Mouse (Mus musculus): ENCODE measurements around the gene Prkab2. TPM values are rescaled to one million over a fixed set of nuclear protein-coding genes. Genes with fewer than 3 reads are reported as not detected.

The Prkab2 gene
- total and polyA plus RNA-seq, 2 experiments from 2014 or later: 18.1 to 24.5 TPM

DNA sequence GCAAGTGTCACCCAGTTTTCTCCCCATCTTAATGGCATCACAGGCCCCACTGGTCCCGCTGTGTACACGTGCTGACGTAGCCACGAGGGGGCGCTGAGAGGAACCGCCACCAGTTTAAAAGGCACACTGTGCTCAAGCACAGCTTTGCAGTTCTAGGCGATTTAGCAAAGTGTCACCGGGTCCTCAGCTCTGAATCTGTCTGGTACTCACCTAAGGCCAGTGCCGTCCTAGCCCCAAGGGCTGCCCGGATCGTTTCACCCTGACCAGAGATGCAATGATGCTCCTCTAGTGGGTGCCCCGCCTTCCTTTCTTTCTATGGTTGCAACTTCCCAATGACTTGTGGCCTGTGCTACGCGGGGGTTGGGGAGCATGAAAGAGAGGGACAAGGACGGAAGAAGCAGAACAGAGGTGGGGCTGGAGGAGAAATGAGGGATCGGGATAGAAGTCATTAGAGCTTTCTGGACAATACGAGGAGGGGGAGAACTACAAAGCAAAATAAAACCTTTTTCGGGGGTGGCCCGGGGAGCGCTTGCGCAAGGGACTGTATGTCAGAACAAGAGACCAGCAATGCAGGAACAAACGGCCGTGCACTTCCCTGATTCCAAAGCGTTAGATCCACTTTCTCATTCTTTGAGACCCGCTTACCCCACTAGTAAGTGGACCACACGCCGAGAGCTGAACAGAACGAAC lies 22.8 kb downstream of the Prkab2 start:
- H3K4me3 ChIP-seq (ENCODE audit: low read depth, low read length): peak overlapping the region; percentile 44
- no peaks in the 10 kb centered on the region for H3K36me3 ChIP-seq (ENCODE audit: insufficient read depth)
- peak overlapping the region; percentile 60 for H3K4me2 ChIP-seq (ENCODE audit: low read depth)

GRCm38 (mm10) chr3:97681321-97682158 lies 23.5 kb downstream of the Prkab2 start:
- peak; percentile 59 for ATAC-seq
- peak; percentile 75 for TF ChIP-seq CTCF (IDR thresholded peaks at IDR 0.05; ENCODE audit: low read depth)

More for the DNA sequence above, 22.8 kb downstream of the Prkab2 start:
- TF ChIP-seq CTCF (IDR thresholded peaks at IDR 0.05; ENCODE audit: low read depth): peak; percentile 83
- ATAC-seq (peak; percentile 82), DNase-seq (peak; percentile 80)
- H3K9me3 ChIP-seq (ENCODE audit: low read length): no peaks in the 10 kb centered on the region
- 1% methylated on average over 28 of the region's 28 CpGs for WGBS
- peak overlapping the region; percentile 55 for H3K9ac ChIP-seq
- H3K27ac ChIP-seq (ENCODE audit: low read depth, low read length): no peak overlapping the region
- no peaks in the 10 kb centered on the region for H3K4me1 ChIP-seq (ENCODE audit: insufficient read depth)
- H3K27me3 ChIP-seq (ENCODE audit: insufficient read depth, low read length): no peaks in the 10 kb centered on the region

GRCm38 (mm10) chr3:97682159-97682502 lies 24.1 kb downstream of the Prkab2 start:
- ATAC-seq (no peak), DNase-seq (no peak)
- Histone ChIP-seq H3K27me3 (ENCODE audit: insufficient read depth, low read length) (no peaks in the 10 kb centered on the region), H3K4me2 (ENCODE audit: low read depth) (peak overlapping the region; percentile 60), H3K9me3 (ENCODE audit: low read length) (no peaks in the 10 kb centered on the region), H3K36me3 (ENCODE audit: insufficient read depth) (no peaks in the 10 kb centered on the region), H3K27ac (ENCODE audit: low read depth, low read length) (no peak overlapping the region), H3K4me3 (ENCODE audit: low read depth, low read length) (peak overlapping the region; percentile 44), H3K9ac (no peak overlapping the region), H3K4me1 (ENCODE audit: insufficient read depth) (no peaks in the 10 kb centered on the region)
- WGBS: 5% methylated on average over 11 of the region's 11 CpGs
- no peak for TF ChIP-seq CTCF (IDR thresholded peaks at IDR 0.05; ENCODE audit: low read depth)

More at GRCm38 (mm10) chr3:97681321-97682158, 23.5 kb downstream of the Prkab2 start:
- H3K36me3 ChIP-seq (ENCODE audit: insufficient read depth): no peaks in the 10 kb centered on the region
- H3K9ac ChIP-seq: peak overlapping the region; percentile 55
- under 1% methylated on average over 33 of the region's 33 CpGs for WGBS
- no peak overlapping the region for H3K27ac ChIP-seq (ENCODE audit: low read depth, low read length)
- peak overlapping the region; percentile 44 for H3K4me3 ChIP-seq (ENCODE audit: low read depth, low read length)
- H3K4me1 ChIP-seq (ENCODE audit: insufficient read depth): no peaks in the 10 kb centered on the region
- peak; percentile 85 for DNase-seq
- H3K27me3 ChIP-seq (ENCODE audit: insufficient read depth, low read length): no peaks in the 10 kb centered on the region
- H3K4me2 ChIP-seq (ENCODE audit: low read depth): peak overlapping the region; percentile 60
- H3K9me3 ChIP-seq (ENCODE audit: low read length): no peaks in the 10 kb centered on the region

- TF ChIP-seq CTCF (IDR thresholded peaks at IDR 0.05; ENCODE audit: low read depth): no peak
- H3K4me1 ChIP-seq (ENCODE audit: insufficient read depth): no peaks in the 10 kb centered on the region
- H3K36me3 ChIP-seq (ENCODE audit: insufficient read depth): no peaks in the 10 kb centered on the region
- H3K4me2 ChIP-seq (ENCODE audit: low read depth): no peak overlapping the region; the same call in 1 of the 2 replicates
- no peaks in the 10 kb centered on the region for H3K9me3 ChIP-seq (ENCODE audit: low read length)
- WGBS: 29% methylated on average over 5 of the region's 5 CpGs
- ATAC-seq (no peak), DNase-seq (no peak)
- no peaks in the 10 kb centered on the region for H3K27me3 ChIP-seq (ENCODE audit: insufficient read depth, low read length)
- no peak overlapping the region for H3K4me3 ChIP-seq (ENCODE audit: low read depth, low read length)
- H3K27ac ChIP-seq (ENCODE audit: low read depth, low read length): no peak overlapping the region
- H3K9ac ChIP-seq: no peak overlapping the region
Measured at GRCm38 (mm10) chr3:97682576-97682975, 24.6 kb downstream of the Prkab2 start.

- Histone ChIP-seq H3K4me3 (ENCODE audit: low read depth, low read length) (no peak overlapping the region), H3K9ac (no peak overlapping the region), H3K9me3 (ENCODE audit: low read length) (no peaks in the 10 kb centered on the region), H3K36me3 (ENCODE audit: insufficient read depth) (no peaks in the 10 kb centered on the region), H3K4me2 (ENCODE audit: low read depth) (no peak overlapping the region), H3K4me1 (ENCODE audit: insufficient read depth) (no peaks in the 10 kb centered on the region), H3K27me3 (ENCODE audit: insufficient read depth, low read length) (no peaks in the 10 kb centered on the region), H3K27ac (ENCODE audit: low read depth, low read length) (no peak overlapping the region)
- ATAC-seq (peak; percentile 38), DNase-seq (peak; percentile 17)
- WGBS: 8% methylated on average over 16 of the region's 16 CpGs
- TF ChIP-seq CTCF (IDR thresholded peaks at IDR 0.05; ENCODE audit: low read depth): no peak
Measured at GRCm38 (mm10) chr3:97683560-97684195, 25.7 kb downstream of the Prkab2 start.

DNA sequence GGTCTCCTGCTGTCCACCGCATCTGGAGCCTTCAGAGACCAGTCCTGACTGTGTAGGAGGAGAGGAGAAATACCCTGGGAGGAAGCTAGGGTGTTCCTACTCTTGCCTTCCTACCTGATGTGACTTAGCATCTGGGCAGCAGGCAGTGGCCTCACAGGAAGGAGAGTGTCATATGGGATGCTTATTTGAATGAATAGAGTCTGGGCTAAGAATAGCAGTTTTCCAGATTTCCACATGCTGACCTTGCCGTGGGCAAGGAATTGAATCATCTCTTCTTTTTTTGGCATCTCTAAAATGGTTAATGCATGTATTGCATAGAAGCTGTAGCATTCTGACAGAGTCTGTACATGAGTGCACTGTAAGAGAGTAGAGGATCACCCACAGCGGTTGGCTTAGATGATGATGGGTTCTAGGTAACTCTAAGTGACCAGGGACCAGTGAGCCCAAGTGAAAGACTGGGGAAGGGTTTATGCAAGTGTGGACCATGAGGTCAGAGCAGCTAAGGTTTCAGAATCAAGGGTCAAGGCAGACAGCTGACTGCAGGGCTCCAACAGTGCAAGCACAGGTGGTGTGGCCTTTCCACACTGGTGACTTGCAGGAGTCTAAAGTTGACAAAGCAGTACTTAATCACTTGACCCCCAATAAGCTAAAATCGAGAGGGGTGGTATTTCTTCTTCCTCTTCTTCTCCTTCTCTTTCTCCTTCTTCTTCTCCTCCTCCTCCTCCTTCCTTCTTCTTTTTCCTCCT lies 28.6 kb downstream of the Prkab2 start:
- Histone ChIP-seq H3K27me3 (ENCODE audit: insufficient read depth, low read length) (no peaks in the 10 kb centered on the region), H3K27ac (ENCODE audit: low read depth, low read length) (no peak overlapping the region), H3K9ac (no peak overlapping the region), H3K36me3 (ENCODE audit: insufficient read depth) (peaks cover 14% of the 10 kb centered on the region; the same call in 1 of the 2 replicates), H3K4me3 (ENCODE audit: low read depth, low read length) (no peak overlapping the region), H3K4me2 (ENCODE audit: low read depth) (no peak overlapping the region), H3K9me3 (ENCODE audit: low read length) (no peaks in the 10 kb centered on the region), H3K4me1 (ENCODE audit: insufficient read depth) (no peaks in the 10 kb centered on the region)
- 84% methylated on average over 4 of the region's 4 CpGs for WGBS
- no peak for TF ChIP-seq CTCF (IDR thresholded peaks at IDR 0.05; ENCODE audit: low read depth)
- DNase-seq (no peak), ATAC-seq (no peak)

All from forebrain, postnatal 0 days (tissue).